Mouse (Mus musculus) ovary, postnatal 10 days (tissue): Measurements from ENCODE around the gene Maml1.

Source experiments
- DNase-seq: peaks from one replicate; pipeline ENCODE4 v3.0.0; 2022; ENCODE audit warnings: low spot score

The Maml1 gene

DNA sequence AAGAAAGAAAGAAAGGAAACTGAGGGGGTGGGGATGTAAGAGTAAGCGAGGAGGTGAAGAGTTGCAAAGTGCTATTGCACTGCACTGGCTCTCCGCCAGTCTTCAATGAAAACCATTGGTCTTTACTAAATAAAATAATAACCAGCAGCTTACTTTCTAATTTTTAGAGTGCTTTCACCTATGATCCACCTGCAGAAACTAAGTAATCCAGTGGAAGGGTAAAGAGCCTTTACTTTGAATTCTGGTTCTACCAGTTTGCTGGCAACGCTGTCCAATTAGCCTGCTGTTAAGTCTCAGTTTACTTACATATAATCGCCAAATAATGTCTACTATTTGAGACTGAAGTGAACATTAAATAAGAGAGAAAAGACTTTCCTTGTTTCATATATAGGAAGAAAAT lies 13.1 kb downstream of the Maml1 start:
- no peak for DNase-seq

DNA sequence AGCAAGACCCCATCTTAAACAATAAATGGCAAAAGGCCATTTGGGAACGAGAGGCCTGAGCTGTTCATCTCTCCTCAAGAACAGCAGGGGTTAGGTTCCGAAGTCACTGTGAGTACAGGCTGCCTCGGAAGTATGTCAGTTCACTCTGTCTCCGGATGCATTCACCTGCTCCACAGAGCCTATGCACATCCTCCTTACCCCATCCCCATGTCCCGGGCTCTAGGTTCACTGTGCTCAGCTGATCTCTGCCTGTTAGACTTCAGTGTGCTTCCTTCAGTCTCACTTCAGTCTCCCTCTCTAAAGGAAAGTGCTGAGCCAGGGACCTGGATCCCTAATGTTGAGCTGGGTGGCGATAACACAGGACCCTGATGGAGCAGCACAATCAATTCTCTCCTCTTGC lies 14.4 kb downstream of the Maml1 start:
- DNase-seq = no peak

DNA sequence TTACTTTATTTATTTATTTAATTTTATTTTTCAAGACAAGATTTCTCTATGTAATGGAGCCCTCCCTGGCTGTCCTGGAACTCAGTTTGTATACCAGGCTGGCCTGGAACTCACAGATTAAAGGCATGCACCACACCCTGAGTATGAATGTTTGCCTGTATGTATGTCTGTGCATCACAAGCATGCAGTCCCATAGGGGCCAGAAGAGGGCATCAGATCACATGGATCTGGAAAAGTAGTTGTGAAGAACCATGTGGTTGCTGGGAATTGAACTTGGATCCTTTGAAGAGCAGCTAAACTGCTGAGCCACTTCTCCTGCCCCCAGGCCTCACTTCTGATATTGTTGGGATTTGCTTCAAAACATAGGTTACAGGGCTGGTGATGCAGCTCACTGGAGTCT lies 15.1 kb downstream of the Maml1 start:
- no peak for DNase-seq

DNA sequence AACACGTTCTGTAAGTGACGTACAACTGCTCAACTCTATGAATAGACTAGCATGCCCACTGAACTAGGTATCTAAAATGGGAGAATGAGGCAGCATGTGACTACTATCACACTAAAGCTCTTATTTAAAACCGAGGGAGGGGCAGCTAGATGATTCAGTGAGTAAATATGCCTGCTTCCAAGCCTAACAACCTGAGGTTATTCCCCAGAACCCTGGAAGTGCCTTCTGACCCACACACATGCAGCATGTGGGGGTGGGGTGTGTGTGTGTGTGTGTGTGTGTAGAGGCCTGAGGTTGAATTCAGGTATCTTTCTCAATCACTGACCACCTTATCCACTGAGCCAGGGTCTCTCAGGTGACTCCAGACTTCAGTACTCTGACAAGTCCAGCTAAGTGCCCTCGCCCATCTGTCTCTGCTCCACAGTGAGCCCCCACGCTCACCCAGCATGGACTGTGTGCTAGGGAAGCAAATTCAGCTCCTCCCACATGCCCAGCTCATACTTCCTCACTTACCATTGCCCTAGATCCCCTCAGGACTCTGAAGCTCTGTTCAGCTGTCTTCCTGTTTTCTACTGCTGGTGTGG lies 16.5 kb downstream of the Maml1 start:
- DNase-seq = no peak

DNA sequence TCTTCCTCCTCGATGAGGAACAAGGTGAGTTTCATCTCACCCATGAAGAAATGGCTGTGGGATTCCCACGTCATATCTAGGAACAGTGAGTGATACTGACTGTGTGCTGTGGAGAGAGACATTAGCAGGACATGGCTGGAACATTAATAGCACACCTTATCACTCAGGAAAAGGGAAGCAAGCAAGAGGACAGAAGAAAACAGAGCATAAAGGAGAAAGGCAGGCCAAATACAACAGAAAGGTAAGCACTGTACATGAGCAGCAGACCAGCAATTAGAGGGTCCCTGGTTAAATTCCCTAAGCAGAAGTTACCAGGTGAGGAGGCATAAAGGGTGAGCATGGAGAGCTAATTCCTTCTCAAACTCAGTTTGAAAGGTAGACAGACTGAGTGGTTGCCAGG lies 17.0 kb downstream of the Maml1 start:
- DNase-seq = no peak

DNA sequence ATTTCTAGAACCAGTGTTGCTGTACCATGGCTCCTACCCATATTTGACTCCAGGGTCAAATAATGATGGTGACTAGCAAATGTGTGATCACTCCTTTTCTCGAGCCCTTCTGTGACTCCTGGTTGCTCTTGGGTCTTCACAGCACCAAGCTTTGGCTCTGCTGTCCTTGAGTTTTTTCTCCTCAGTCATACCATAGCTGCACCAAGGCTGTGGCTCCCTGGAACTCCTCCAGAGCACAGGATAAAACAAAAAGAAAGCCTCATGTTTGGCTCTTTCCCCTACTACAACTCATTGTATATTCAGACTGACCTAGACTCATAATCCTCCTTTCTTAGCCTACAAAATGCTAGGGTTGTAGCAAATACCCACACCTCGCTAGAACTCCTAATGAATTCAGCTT lies 19.3 kb downstream of the Maml1 start:
- DNase-seq = no peak

DNA sequence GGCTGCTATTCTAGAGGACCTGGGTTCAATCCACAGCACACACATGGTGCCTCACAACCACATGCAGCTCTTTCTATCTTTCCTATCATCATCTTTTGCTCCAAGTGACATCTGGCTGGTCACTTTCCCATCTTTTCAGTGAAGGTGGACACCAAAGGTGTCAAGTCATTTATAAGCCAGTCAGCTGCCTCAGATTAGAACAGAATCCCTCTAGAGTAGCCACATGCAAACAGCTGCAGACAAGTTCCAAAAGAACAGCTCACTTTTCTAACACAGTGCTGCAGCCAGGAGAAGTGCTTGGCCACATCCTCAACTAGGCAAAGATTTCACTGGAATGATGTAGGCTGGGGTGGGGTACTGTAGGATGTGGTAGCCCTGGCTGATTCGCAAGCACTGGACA lies 22.2 kb downstream of the Maml1 start:
- DNase-seq = no peak

DNA sequence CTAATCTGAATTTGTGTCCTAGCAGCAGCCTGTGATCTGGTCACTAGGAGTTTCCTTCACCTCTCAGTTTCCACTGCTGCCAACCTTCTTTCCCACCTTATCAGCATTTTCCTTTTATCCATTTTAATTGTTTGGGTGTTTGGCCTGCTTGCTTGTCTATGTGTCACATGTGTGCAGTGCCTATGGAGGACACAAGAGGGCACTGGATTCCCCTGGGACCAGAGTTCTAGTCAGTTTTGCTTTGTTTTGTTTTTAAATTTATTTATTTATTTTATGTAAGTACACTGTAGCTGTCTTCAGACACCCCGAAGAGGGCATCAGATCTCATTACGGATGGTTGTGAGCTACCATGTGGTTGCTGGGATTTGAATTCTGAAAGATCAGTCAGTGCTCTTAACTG lies 22.9 kb downstream of the Maml1 start:
- no peak for DNase-seq

DNA sequence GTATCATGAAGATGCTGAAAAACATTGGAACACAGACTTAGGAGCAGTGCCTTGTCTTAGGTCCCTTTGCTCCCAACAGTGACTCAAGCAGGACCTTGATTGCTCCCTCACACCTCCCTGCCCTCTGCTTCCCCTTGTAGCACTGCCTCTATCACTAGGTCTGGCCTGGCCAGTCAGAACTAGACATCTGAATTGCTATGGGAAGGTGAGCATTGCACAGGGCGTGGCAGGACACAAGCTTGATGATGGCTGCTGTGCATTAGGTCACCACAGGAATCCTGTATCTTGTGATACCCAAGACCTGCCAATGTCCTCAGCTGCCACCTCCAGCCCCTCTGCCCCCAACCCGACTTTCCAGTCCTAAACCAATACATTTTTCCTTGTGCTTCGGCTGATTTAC lies 25.1 kb downstream of the Maml1 start:
- DNase-seq = no peak

DNA sequence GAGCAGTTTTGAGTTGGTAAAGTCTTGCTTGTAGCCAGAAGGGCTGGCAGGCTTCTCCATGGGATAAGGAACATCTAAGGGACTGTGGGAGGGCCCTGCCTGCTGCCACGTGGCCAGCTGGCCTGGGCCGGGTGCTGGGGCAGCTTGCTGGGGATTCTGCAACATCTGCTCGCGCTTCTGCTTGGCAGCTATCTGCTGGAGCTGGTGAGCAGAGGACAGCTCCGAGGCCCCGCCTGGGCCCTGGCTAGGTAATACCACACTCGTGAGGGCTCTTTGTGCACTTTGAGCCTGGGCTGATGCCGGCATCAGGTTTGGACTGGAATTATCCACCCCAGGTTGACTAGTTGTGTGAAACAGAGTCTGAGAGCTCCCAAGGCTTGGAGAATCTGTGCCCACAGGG lies 26.2 kb downstream of the Maml1 start:
- no peak for DNase-seq

DNA sequence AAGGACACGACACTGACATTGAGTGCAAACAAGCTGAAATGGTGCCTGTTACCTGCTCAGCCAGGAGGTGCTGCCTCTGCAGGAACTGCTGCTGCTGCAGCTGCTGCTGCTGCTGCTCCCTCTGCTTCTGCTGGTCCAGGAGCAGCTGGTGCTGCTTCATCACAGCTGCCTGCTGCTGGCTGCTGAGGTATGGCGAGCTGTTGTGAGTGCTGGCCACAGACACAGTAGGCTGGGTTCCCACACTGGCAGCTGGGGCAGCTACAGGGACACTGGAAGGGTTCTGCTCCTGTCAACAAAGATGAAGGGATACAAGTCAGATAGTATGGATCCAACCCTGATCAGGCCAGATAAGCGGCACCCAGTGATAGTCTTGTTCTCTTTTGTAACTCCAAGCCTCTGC lies 28.9 kb downstream of the Maml1 start:
- DNase-seq = no peak

DNA sequence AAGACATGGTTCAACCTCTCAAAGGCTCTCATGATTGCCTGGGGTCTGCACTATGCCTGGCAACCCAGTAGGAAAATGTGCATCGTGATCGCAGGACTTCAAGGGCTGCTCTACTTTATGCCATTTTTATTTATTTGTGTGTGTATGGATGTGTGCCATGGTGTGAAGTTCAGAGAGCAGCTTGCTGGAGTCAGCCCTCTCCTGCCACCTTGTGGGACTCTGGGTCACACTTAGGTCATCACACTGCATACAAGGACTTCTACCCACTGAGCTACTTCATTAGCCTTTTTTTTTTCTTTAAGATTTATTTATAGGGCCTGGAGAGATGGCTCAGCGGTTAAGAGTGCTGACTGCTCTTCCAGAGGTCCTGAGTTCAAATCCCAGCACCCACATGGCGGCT lies 30.1 kb downstream of the Maml1 start:
- no peak for DNase-seq

DNA sequence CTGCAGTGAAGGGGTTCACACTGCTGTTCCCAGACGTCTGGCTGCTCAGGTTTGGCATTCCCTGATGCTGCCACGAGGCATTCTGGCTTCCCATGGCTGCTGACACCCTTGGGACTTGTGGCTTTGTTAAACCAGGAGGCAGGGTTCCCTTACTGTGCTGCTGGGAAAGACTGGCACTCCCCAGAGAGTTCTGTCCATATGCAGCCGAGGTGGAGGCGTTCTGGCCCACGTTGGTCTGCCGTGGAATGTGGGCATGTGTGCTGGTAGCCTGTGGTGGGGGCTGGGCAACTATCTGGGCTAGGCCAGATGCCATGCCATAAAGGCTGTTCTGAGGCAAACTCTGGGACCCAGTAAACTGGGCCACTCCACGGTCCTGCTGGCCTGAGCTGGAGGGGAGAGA lies 33.8 kb downstream of the Maml1 start:
- DNase-seq = no peak

DNA sequence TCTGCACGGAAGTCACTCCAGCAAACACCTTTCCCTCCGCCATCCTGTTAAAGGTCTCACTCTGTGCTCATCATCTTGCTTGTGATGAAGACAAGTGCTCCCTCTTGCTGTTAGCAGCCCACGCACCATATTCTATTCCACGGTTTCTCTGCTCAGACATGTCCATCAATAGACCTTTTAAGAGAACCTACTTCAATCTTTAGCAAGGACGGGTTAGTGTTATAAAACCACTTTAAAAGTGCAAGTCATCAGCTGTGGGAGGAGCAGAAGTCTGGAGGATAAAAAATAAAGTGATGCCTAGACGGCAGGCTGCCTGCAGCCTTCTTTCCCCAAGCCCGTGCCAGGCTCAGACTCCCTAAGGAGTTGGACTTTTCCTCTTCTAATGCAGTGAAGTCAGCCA lies 35.5 kb downstream of the Maml1 start:
- DNase-seq = no peak

DNA sequence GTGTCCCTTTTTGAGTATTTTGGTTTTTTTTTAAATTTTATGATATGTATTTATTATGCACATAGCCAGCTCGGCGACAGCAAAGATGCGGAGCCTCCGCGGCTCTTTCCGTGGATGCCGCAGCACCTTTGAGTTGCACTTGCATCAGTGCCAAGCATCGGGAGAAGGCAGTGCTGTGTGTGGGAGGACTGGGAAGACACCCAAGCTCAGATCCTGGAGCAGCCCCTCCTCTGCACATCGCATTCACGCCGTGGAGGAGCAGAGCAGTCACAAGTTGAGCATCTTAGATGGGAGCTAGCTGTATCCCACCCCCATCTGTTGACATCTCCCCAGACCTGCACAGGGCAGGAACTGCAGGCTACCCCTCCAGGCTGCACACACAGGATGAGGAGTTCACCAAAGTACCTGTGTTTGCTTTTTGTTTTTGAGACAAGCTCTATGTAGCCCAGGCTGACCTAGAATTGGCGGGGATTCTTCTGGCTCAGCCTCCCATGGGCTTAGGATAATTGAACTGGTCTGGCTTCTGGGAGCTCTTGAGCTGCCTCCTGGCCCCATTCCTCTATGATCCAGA lies 38.0 kb downstream of the Maml1 start:
- DNase-seq = no peak

DNA sequence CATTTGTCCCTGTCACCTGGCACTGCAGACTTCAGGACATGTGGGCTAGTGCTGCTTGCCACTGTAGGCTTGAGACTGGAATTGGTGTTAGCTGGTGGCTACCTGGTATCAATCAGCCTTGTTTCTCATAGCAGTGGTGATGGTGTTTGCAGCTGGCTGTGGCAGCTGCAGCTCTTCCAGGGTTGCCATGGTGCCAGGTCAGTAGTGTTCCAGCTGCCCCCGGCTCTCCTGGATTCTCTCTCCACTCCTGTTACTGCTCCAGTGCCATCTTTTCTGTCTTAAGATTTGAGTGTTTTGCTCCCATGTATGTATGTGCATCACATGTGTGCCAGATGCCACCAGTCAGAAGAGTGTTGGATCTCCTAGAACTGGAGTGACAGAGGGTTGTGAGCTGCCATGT lies 38.7 kb downstream of the Maml1 start:
- no peak for DNase-seq

DNA sequence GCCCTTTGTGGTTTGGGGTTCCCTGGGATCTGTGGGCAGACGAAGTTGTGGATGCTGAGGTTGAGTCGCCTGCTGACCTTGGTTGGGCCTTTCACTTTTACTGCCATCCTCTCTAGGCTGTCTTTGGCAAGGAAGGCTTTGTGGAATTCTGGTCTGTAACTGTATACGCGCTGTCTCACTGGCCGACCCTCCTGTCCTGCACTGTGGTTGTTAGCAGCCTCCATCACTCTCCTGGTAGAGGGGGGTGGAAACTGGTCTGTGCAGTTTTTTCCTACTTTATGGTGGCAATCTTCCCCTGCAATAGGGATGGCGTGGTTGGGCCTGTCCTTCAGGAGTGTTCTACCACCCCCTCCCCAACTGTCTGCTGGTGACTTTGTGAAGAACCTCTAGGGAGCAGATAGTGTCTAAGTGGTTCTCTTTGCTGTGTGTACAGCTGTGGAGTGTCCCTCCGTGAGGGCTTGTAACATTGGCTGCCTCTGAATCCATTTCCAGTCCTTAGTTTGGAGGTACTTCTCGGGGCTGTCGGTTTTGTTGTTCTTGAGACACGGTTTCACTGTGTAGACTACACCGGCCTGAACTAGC lies 39.3 kb downstream of the Maml1 start:
- no peak for DNase-seq

DNA sequence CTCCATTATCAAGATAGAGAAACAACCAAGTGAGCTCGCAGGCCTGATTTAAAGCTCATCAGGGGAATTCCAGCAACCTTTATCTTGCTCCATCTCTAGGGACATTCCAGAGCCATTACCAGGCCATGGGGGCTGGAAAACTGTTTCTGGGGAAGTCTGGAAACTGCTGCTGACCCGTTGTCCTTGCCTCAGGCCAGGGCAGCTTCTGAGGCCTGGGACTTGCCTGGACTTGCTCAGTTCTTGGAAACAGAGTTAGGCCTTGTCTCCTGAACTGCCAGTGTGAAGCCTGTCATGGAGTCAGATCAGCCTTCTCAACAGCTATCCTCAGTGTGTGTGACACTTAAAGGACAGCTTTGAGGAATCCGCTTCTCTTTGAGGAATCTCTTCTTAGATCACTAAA lies 39.9 kb downstream of the Maml1 start:
- no peak for DNase-seq

DNA sequence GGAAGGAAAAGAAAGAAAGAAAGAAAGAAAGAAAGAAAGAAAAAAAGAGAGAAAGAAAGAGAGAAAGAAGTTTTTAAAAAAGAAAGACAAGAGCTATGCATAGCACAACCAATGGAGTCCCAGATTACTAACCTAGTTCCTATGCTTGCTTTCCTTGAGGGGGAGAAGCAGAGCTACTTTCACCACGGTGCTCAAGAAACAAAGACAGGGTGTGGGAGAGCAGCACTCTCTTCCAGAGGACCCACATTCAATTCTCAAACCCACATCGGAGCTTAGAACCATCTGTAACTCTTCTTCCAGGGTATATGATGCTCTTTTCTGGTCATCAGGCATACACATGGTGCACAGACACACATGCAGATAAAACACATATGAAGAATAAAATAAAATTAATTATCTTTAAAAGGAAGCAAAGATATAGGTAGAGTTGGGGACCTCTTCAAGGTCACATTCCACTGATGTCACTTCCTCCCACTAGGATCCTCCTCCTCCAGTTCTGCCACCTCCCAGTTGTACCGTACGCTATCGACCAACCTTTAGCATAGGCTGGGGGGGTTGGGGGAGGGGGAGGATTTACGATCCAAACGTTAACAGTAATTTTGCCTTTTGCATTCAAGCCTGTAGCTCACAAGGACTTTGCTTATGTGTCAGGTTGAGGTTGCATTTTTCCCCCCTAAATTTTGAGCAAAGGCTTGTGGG lies 43.5 kb downstream of the Maml1 start:
- DNase-seq = no peak

DNA sequence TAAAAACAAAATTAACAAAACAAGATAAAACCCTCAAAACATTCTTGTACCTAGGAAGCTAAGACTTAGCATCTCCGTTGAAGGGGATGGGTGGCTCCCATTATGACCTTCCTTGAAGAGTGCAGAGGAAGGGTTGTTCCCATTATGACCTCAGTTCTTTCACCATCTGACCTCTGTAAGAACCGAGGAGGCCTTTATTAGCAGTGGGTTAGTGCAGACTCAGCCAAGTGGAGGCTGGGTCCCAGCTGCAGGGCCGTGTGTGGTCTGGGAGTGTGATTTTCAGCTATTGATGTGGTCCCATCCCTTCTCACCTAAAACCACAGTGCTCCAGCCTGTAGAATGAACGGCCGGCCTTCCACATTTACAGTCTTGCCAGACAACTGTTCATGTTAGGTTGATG lies 46.8 kb downstream of the Maml1 start:
- no peak for DNase-seq

DNA sequence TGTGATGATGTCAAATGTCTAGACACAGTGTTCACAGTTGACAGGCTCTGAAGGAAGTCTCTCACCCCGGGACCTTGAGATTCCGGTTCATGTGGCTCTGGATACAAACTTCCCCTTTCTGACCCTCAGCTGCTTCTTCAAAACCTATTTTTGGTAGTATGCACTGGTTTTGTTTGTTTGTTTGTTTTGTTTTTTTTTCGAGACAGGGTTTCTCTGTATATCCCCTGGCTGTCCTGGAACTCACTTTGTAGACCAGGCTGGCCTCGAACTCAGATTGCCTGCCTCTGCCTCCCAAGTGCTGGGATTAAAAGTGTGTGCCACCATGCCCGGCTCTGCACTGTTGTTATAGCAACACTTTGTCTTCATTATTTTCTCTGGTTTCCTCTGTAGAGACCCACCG lies 48.2 kb downstream of the Maml1 start:
- no peak for DNase-seq

DNA sequence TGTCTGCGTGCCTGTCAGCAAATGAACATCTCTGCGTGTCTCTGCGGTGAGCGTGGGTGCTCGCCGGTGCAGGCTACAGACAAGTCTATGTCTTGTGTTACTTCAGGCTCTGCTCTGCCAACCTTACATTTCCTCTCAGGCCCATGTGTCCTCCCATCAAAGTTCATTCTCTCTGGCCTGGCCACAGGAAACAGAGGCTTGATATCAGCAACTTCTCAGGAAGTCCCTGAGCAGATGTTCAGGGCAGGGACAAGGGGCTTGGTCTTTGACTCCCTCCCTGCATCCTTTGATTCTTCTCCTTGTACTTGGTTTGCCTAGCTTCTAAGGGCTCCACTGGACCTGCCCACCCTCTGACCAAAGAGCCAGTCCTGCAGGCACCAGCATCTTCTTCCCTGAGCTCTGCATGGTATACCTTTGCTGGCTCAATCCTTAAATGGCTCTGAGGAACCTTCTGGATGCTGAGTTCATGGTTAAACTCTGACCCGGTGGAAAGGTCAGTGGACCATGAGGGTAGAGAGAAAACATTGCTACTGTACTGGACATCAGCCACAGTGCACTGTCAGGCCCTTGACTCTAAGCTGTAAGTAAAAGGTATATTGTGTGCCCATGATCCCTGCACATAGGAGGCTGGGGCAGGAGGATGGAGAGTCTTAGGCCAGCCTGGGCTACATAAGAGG lies 51.7 kb downstream of the Maml1 start:
- no peak for DNase-seq
